Mouse (Mus musculus): ENCODE results near the gene Tmem229b. TPM values are rescaled to one million over a fixed set of nuclear protein-coding genes. Genes with fewer than 3 reads are reported as not detected.
A peak's percentile ranks its signal among the peaks of the same experiment; 100 is the strongest.

Tmem229b gene
- total and polyA plus RNA-seq, 3 experiments = 3.2 to 4.2 (median 3.3) TPM

- no peaks in the 10 kb centered on the region for H3K36me3 ChIP-seq (ENCODE audit: control insufficient read depth, insufficient read depth, low read length)
- DNase-seq = no peak
- WGBS = 50% methylated on average over 9 of the region's 9 CpGs
- intact Hi-C loops (cut with DNase I) = no loop called here
- no peaks in the 10 kb centered on the region for H3K79me2 ChIP-seq (replicated peaks; ENCODE audit: control insufficient read depth, insufficient read depth, low read length)
- no peak overlapping the region for H3K9ac ChIP-seq (ENCODE audit: low read depth, low read length)
- H3K4me3 ChIP-seq = no peak overlapping the region
- TF ChIP-seq CTCF (IDR thresholded peaks at IDR 0.05) (no peak), EP300 (IDR thresholded peaks at IDR 0.05; ENCODE audit: insufficient read depth, low read depth, low read length) (no peak), POLR2A (IDR thresholded peaks at IDR 0.05; ENCODE audit: insufficient read depth, low read depth, low read length) (no peak)
- no peaks in the 10 kb centered on the region for H3K27me3 ChIP-seq (ENCODE audit: control insufficient read depth, insufficient read depth, low read length)
- H3K4me1 ChIP-seq (ENCODE audit: control insufficient read depth, insufficient read depth, low read length) = peaks cover 10% of the 10 kb centered on the region
- no peak overlapping the region for H3K27ac ChIP-seq
Measured at GRCm38 (mm10) chr12:78983296-78984034, 24.0 kb downstream of the Tmem229b start.

GRCm38 (mm10) chr12:78981938-78982825 is 25.2 kb downstream of the Tmem229b start:
- no peaks in the 10 kb centered on the region for H3K79me2 ChIP-seq (replicated peaks; ENCODE audit: control insufficient read depth, insufficient read depth, low read length)
- no peak overlapping the region; the same call in 1 of the 2 replicates for H3K27ac ChIP-seq
- TF ChIP-seq EP300 (IDR thresholded peaks at IDR 0.05; ENCODE audit: insufficient read depth, low read depth, low read length) = no peak
- TF ChIP-seq POLR2A (IDR thresholded peaks at IDR 0.05; ENCODE audit: insufficient read depth, low read depth, low read length) = no peak
- TF ChIP-seq CTCF (IDR thresholded peaks at IDR 0.05) = no peak
- H3K27me3 ChIP-seq (ENCODE audit: control insufficient read depth, insufficient read depth, low read length) = no peaks in the 10 kb centered on the region
- no peak overlapping the region for H3K9ac ChIP-seq (ENCODE audit: low read depth, low read length)
- peaks cover 13% of the 10 kb centered on the region for H3K4me1 ChIP-seq (ENCODE audit: control insufficient read depth, insufficient read depth, low read length)
- intact Hi-C loops (cut with DNase I) = loop anchor here (2.0 kb wide), 1 partner anchor 25 kb away; the partner anchor contains the start of gene Tmem229b
- WGBS = 59% methylated on average over 9 of the region's 9 CpGs
- no peak for DNase-seq
- peaks cover under 1% of the 10 kb centered on the region; the same call in 1 of the 2 replicates for H3K36me3 ChIP-seq (ENCODE audit: control insufficient read depth, insufficient read depth, low read length)
- H3K4me3 ChIP-seq = no peak overlapping the region

GRCm38 (mm10) chr12:78981131-78981530 is 26.3 kb downstream of the Tmem229b start:
- intact Hi-C loops (cut with DNase I) = loop anchor here (2.0 kb wide), 1 partner anchor 26 kb away; the partner anchor contains the start of gene Tmem229b
- Histone ChIP-seq H3K4me3 (peak overlapping the region; percentile 43), H3K27ac (peak overlapping the region; percentile 66)

GRCm38 (mm10) chr12:78980683-78981091 is 26.7 kb downstream of the Tmem229b start:
- Histone ChIP-seq H3K4me3 (peak overlapping the region; percentile 43), H3K27ac (peak overlapping the region; percentile 66)
- DNase-seq = peak; percentile 52 to 75

More at GRCm38 (mm10) chr12:78981131-78981530, 26.3 kb downstream of the Tmem229b start:
- H3K4me1 ChIP-seq (ENCODE audit: control insufficient read depth, insufficient read depth, low read length) = peaks cover 16% of the 10 kb centered on the region
- H3K79me2 ChIP-seq (replicated peaks; ENCODE audit: control insufficient read depth, insufficient read depth, low read length) = no peaks in the 10 kb centered on the region
- WGBS = 78% methylated on average over 2 of the region's 2 CpGs
- H3K9ac ChIP-seq (ENCODE audit: low read depth, low read length) = peak overlapping the region; percentile 10; the same call in 1 of the 2 replicates
- DNase-seq = no peak
- no peaks in the 10 kb centered on the region for H3K27me3 ChIP-seq (ENCODE audit: control insufficient read depth, insufficient read depth, low read length)
- peaks cover 4% of the 10 kb centered on the region; the same call in 1 of the 2 replicates for H3K36me3 ChIP-seq (ENCODE audit: control insufficient read depth, insufficient read depth, low read length)
- TF ChIP-seq CTCF (IDR thresholded peaks at IDR 0.05) (no peak), EP300 (IDR thresholded peaks at IDR 0.05; ENCODE audit: insufficient read depth, low read depth, low read length) (no peak), POLR2A (IDR thresholded peaks at IDR 0.05; ENCODE audit: insufficient read depth, low read depth, low read length) (no peak)

GRCm38 (mm10) chr12:78977552-78977951 is 29.9 kb downstream of the Tmem229b start:
- H3K27ac ChIP-seq = no peak overlapping the region
- WGBS = 42% methylated on average over 4 of the region's 4 CpGs
- peaks cover 4% of the 10 kb centered on the region; the same call in 1 of the 2 replicates for H3K36me3 ChIP-seq (ENCODE audit: control insufficient read depth, insufficient read depth, low read length)
- peaks cover 12% of the 10 kb centered on the region for H3K4me1 ChIP-seq (ENCODE audit: control insufficient read depth, insufficient read depth, low read length)
- H3K79me2 ChIP-seq (replicated peaks; ENCODE audit: control insufficient read depth, insufficient read depth, low read length) = no peaks in the 10 kb centered on the region
- TF ChIP-seq CTCF (IDR thresholded peaks at IDR 0.05) = no peak
- TF ChIP-seq POLR2A (IDR thresholded peaks at IDR 0.05; ENCODE audit: insufficient read depth, low read depth, low read length) = no peak
- TF ChIP-seq EP300 (IDR thresholded peaks at IDR 0.05; ENCODE audit: insufficient read depth, low read depth, low read length) = no peak
- no peak overlapping the region for H3K4me3 ChIP-seq
- intact Hi-C loops (cut with DNase I) = no loop called here
- no peaks in the 10 kb centered on the region for H3K27me3 ChIP-seq (ENCODE audit: control insufficient read depth, insufficient read depth, low read length)
- DNase-seq = no peak
- H3K9ac ChIP-seq (ENCODE audit: low read depth, low read length) = no peak overlapping the region

More at GRCm38 (mm10) chr12:78980683-78981091, 26.7 kb downstream of the Tmem229b start:
- Histone ChIP-seq H3K79me2 (replicated peaks; ENCODE audit: control insufficient read depth, insufficient read depth, low read length) (no peaks in the 10 kb centered on the region), H3K9ac (ENCODE audit: low read depth, low read length) (peak overlapping the region; percentile 10), H3K4me1 (ENCODE audit: control insufficient read depth, insufficient read depth, low read length) (peaks cover 16% of the 10 kb centered on the region), H3K27me3 (ENCODE audit: control insufficient read depth, insufficient read depth, low read length) (no peaks in the 10 kb centered on the region), H3K36me3 (ENCODE audit: control insufficient read depth, insufficient read depth, low read length) (peaks cover 4% of the 10 kb centered on the region; the same call in 1 of the 2 replicates)
- intact Hi-C loops (cut with DNase I) = loop anchor here (2.0 kb wide), 1 partner anchor 26 kb away; the partner anchor contains the start of gene Tmem229b
- TF ChIP-seq EP300 (IDR thresholded peaks at IDR 0.05; ENCODE audit: insufficient read depth, low read depth, low read length) (no peak), POLR2A (IDR thresholded peaks at IDR 0.05; ENCODE audit: insufficient read depth, low read depth, low read length) (peak; percentile 51; the same call in 1 of the 2 replicates), CTCF (IDR thresholded peaks at IDR 0.05) (no peak)
- 44% methylated on average over 5 of the region's 5 CpGs for WGBS

All from heart, adult 2 months (tissue).